Mouse (Mus musculus) heart, postnatal 0 days (tissue): ENCODE data around the gene Rdh16f1. TPM values are rescaled to one million over a fixed set of nuclear protein-coding genes. Genes with fewer than 3 reads are reported as not detected.
"Not testable (repeated sequence)": the region's sequence is repeated elsewhere in the genome, so short reads cannot be mapped to it uniquely, and the experiment has no call there.

Experiments
- ATAC-seq: fragments of 200-750 bp; cut with Nextera tagmentation; 2 replicates; pipeline ENCODE4 v1.8.0; 2017; ENCODE audit warnings: low read depth, moderate number of reproducible peaks, moderate library complexity; ENCODE audit not compliant: insufficient read depth
- DNase-seq: peaks from one replicate; pipeline ENCODE4 v3.0.0-alpha.2; 2016; ENCODE audit warnings: low spot score
- H3K27ac ChIP-seq: fragments of 300-500 bp; sonication (generic); 2 replicates; pipeline ENCODE4 v1.5.1; 2014; ENCODE audit warnings: low read depth, mild to moderate bottlenecking
- H3K27me3 ChIP-seq: fragments of 300-500 bp; sonication (generic); 2 replicates; pipeline ENCODE4 v1.6.1; 2014; ENCODE audit warnings: low read length, mixed read lengths; ENCODE audit not compliant: control insufficient read depth, insufficient read depth
- H3K36me3 ChIP-seq: fragments of 300-500 bp; sonication (generic); replicated peaks from 2 replicates; pipeline ENCODE4 v1.6.1; 2014; ENCODE audit warnings: low read length, mixed read lengths; ENCODE audit not compliant: control insufficient read depth, insufficient read depth
- H3K4me1 ChIP-seq: fragments of 300-500 bp; sonication (generic); 2 replicates; pipeline ENCODE4 v1.6.1; 2014; ENCODE audit warnings: antibody characterized with exemption; ENCODE audit not compliant: control insufficient read depth, insufficient read depth
- H3K4me2 ChIP-seq: fragments of 300-500 bp; sonication (generic); 2 replicates; pipeline ENCODE4 v1.6.1; 2014; ENCODE audit warnings: low read depth, mild to moderate bottlenecking, low read length, moderate library complexity
- H3K4me3 ChIP-seq: fragments of 300-500 bp; sonication (generic); 2 replicates; pipeline ENCODE4 v1.5.1; 2014; ENCODE audit warnings: low read depth, low read length
- H3K9ac ChIP-seq: fragments of 300-500 bp; sonication (generic); replicated peaks from 2 replicates; pipeline ENCODE4 v1.6.1; 2014; ENCODE audit warnings: low read depth, low read length, mixed read lengths
- H3K9me3 ChIP-seq: fragments of 300-500 bp; sonication (generic); replicated peaks from 2 replicates; pipeline ENCODE4 v1.6.1; 2016; ENCODE audit warnings: low read length; ENCODE audit not compliant: control insufficient read depth
- CTCF ChIP-seq: IDR thresholded peaks from 2 replicates; pipeline ENCODE4 v1.5.1; 2016; ENCODE audit warnings: antibody characterized with exemption, control low read depth, low read depth
- EP300 ChIP-seq: IDR thresholded peaks from 2 replicates; pipeline ENCODE4 v1.6.1; 2016; ENCODE audit warnings: antibody characterized with exemption, low read depth
- WGBS: fragments of 180-500 bp; shearing (Covaris S2); extraction: QIAGEN DNeasy Blood & Tissue Kit; methylation state at CpG from one replicate; pipeline ENCODE4 v1.1.7; 2014; 5-methylcytosine and 5-hydroxymethylcytosine counted together
- polyA plus RNA-seq: library from polyadenylated mRNA; unstranded; fragments of >200 nt; fragmentation: Nextera tagmentation; extraction: Ambion mirVana; gene quantifications from 2 replicates; pipeline ENCODE4 v1.2.1, GENCODE M21; 2015
- total RNA-seq: library from RNA; depleted of rRNA; stranded (reverse); fragments of >200 nt; gene quantifications from 2 replicates; pipeline ENCODE4 v1.2.3, GENCODE M21; 2014; ENCODE audit warnings: low replicate concordance

The Rdh16f1 gene
- total and polyA plus RNA-seq, 2 experiments from 2014 or later, result not detected

DNA sequence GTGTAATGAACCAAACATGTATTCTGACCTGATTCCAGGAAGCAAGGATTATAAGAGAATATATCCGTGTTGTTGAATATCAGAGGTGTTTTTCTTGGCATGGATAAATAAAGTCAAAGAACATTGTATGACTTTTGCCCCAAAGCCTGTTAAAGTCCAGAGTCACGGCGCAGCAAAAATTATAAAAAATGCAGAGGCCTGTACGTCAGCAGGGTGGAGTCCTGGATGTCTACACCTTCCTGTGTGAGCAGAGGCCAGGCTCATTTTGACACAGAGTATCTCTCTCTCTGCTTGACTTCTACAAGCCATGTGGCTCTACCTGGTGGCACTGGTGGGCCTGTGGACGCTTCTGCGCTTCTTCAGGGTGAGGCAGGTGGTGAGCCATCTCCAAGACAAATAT, 41.3 kb downstream of the Rdh16f1 start, which contains the start of gene Rdh16:
Rdh16 (plus strand) TSS at position 262 of the 400 bp plus-strand sequence.
- no peak for DNase-seq
- Histone ChIP-seq H3K27me3 (no peaks in the 10 kb centered on the region), H3K4me2 (no peak within 1 kb of the TSS), H3K9ac (no peak within 1 kb of the TSS), H3K9me3 (no peaks in the 10 kb centered on the region), H3K36me3 (no peaks in the 10 kb centered on the region), H3K4me3 (no peak within 1 kb of the TSS), H3K4me1 (no peaks in the 10 kb centered on the region), H3K27ac (no peak within 1 kb of the TSS)
- 68% methylated on average over 6 of the region's 6 CpGs for WGBS
- ATAC-seq, result no peak
- TF ChIP-seq CTCF, result no peak

DNA sequence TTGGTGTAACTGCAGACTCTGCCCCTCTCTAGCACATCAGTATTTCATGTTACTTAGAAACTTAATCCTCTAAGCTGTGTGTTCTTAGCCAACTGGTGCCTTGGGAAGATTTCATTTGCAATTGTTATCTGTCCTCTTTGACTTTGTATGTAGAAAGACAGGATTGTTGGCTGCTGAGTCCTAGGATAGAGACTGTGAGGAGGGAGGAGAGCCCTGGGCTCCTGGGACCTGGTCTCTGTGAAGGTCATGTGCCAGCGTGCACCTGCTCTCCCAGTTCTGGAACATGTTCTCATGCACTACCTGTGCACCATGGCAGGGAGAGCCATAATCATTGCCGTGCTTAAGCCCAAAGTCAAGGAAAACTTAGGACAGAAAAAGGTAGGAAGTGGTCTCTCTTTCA, 42.0 kb downstream of the Rdh16f1 start:
- no peak overlapping the region for H3K4me3 ChIP-seq
- no peak for DNase-seq
- H3K27ac ChIP-seq, result no peak overlapping the region
- no peaks in the 10 kb centered on the region for H3K36me3 ChIP-seq
- WGBS, result 79% methylated on average over 2 of the region's 2 CpGs
- H3K9ac ChIP-seq, result no peak overlapping the region
- TF ChIP-seq CTCF, result no peak
- TF ChIP-seq EP300, result no peak
- H3K4me2 ChIP-seq, result no peak overlapping the region
- H3K27me3 ChIP-seq, result no peaks in the 10 kb centered on the region
- H3K4me1 ChIP-seq, result no peaks in the 10 kb centered on the region
- no peaks in the 10 kb centered on the region for H3K9me3 ChIP-seq
- ATAC-seq, result no peak

DNA sequence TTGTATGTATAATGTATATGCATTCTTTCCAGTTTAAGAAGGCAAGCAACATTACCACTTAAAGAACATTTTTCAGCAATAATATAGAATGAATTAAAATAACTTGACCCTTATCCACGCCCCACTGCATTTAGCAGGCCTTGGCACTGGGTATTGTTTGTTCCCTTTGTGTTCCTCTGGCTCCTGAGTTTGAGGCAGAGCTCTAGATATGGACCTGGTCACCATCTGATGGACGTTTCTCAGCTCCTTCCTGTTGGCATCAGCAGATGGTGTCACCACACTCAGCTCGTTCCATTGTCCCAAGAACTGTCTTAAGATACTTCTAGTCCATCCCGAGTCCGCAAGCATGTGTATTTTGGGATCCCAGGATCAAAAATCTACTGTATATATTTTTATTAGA, 42.6 kb downstream of the Rdh16f1 start:
- Histone ChIP-seq H3K9me3 (no peaks in the 10 kb centered on the region), H3K27me3 (no peaks in the 10 kb centered on the region), H3K27ac (no peak overlapping the region), H3K4me2 (no peak overlapping the region), H3K4me1 (no peaks in the 10 kb centered on the region), H3K36me3 (no peaks in the 10 kb centered on the region), H3K9ac (no peak overlapping the region), H3K4me3 (no peak overlapping the region)
- TF ChIP-seq CTCF (no peak), EP300 (no peak)
- DNase-seq (no peak), ATAC-seq (no peak)
- 67% methylated on average over 5 of the region's 5 CpGs for WGBS

DNA sequence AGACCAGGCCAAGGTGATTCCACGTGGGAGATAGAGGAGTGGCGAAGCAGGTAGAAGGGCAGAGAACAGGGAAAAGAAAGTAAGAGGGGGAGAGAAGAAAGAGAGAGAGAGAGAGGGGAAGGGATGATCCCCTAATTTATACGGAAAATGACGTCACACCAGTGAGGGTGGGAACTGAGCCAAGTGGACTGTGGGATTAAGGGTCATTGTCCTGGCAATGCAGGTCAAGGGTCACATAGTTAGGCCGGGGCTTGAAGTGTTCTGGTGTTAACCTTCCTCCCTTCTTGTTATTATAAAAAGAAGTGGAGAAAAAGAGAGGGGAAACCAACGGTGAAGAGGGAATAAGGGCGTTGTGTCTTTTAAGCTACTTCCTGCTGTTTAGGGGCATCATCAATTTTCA, 44.8 kb downstream of the Rdh16f1 start:
- Histone ChIP-seq H3K36me3 (no peaks in the 10 kb centered on the region), H3K27ac (no peak overlapping the region), H3K27me3 (no peaks in the 10 kb centered on the region), H3K4me2 (no peak overlapping the region), H3K9ac (no peak overlapping the region), H3K4me3 (no peak overlapping the region), H3K9me3 (no peaks in the 10 kb centered on the region), H3K4me1 (no peaks in the 10 kb centered on the region)
- WGBS, result 71% methylated on average over 7 of the region's 7 CpGs
- no peak for ATAC-seq
- no peak for DNase-seq
- no peak for TF ChIP-seq CTCF
- no peak for TF ChIP-seq EP300

DNA sequence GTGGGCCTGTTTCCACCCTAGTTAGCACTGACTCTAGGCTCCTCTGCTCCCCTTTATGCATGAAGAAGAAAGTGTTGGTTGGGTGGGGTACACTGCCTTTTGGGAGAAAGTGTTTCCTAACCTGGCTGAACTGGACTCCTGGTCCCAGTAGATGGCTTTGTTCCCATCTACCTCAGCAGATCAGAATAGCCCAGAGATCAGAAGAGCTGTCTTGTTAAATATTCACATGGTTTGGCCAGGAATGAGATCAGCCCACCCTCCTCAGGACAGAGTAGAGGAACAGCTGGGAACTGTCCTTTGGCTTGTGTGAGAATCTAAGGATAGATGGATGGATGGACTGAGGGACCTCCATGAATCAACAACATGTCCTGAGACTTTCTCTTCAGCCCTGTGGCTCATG, 56.3 kb downstream of the Rdh16f1 start:
- no peaks in the 10 kb centered on the region for H3K27me3 ChIP-seq
- ATAC-seq, result no peak
- no peak for DNase-seq
- no peaks in the 10 kb centered on the region for H3K36me3 ChIP-seq
- H3K4me1 ChIP-seq, result no peaks in the 10 kb centered on the region
- H3K4me3 ChIP-seq, result no peak overlapping the region
- no peak for TF ChIP-seq EP300
- no peak for TF ChIP-seq CTCF
- H3K9ac ChIP-seq, result no peak overlapping the region
- no peaks in the 10 kb centered on the region for H3K9me3 ChIP-seq
- H3K4me2 ChIP-seq, result no peak overlapping the region
- H3K27ac ChIP-seq, result no peak overlapping the region

DNA sequence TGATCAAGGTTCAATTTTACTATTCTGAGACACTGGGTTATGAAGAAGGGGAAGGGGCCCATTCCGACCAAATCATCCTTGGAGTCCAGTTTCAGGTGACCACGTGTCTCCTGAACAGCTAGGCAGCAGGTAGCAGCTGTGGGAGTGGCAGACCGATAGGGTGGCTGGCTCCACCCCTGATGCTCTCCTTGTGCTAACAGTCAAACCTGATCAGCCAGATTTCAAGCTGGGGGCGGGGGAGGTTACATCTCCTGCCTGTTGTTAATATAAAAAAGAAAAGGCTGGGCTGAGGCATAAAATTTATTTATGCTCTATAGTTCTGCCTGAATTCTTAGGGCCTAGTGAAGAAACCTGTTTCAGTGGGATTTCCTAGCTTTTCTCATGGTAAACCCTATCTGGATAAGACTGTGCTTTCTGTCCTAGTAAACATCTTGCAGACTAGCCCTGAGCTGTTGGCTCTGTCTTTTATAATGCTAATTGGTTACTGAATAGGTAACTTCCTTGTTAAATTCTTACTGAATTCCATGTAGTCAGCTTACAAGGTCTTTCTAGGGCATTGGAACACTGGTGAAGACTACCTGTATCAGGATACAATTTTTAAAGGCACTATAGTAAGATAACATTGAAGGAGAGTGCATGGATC, 57.8 kb downstream of the Rdh16f1 start:
- H3K4me3 ChIP-seq, H3K27me3 ChIP-seq, H3K4me1 ChIP-seq, H3K9me3 ChIP-seq, H3K9ac ChIP-seq, ATAC-seq, H3K36me3 ChIP-seq, H3K27ac ChIP-seq, DNase-seq, H3K4me2 ChIP-seq: not testable (repeated sequence)
- 75% methylated on average over 4 of the region's 4 CpGs for WGBS

DNA sequence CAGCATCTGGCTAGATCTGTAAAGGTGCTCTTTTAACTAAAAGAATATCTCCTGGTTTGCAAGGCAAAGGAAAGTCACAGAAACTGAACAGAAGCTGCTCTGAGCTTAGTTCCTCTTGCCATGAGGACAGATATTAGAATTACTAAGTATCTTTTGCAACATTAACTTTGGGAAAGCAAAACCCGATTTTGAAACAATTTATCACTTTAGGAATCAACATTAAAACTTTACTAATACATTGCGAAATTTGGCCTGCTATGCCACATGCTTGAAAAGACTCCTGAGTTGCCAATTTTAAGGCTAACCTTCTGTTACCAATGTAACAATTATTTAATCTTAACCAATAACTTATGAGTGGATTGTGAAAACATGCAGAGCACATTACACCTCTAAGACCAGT, 62.2 kb downstream of the Rdh16f1 start:
- 81% methylated on average over 2 of the region's 2 CpGs for WGBS

More for the DNA sequence above, 62.2 kb downstream of the Rdh16f1 start:
- not testable (repeated sequence) for H3K27me3 ChIP-seq, H3K9ac ChIP-seq, H3K9me3 ChIP-seq, DNase-seq, H3K4me2 ChIP-seq, H3K4me3 ChIP-seq, H3K4me1 ChIP-seq, ATAC-seq, H3K27ac ChIP-seq, H3K36me3 ChIP-seq
